Mouse (Mus musculus) heart, postnatal 0 days (tissue): ENCODE results near the gene Kdm2b. TPM values are rescaled to one million over a fixed set of nuclear protein-coding genes. Genes with fewer than 3 reads are reported as not detected.

Source experiments
- ATAC-seq: fragments of 200-750 bp; cut with Nextera tagmentation; 2 replicates; pipeline ENCODE4 v1.8.0; 2017; ENCODE audit warnings: low read depth, moderate number of reproducible peaks, moderate library complexity; ENCODE audit not compliant: insufficient read depth
- DNase-seq: peaks from one replicate; pipeline ENCODE4 v3.0.0-alpha.2; 2016; ENCODE audit warnings: low spot score
- H3K27ac ChIP-seq: fragments of 300-500 bp; sonication (generic); 2 replicates; pipeline ENCODE4 v1.5.1; 2014; ENCODE audit warnings: low read depth, mild to moderate bottlenecking
- H3K27me3 ChIP-seq: fragments of 300-500 bp; sonication (generic); 2 replicates; pipeline ENCODE4 v1.6.1; 2014; ENCODE audit warnings: low read length, mixed read lengths; ENCODE audit not compliant: control insufficient read depth, insufficient read depth
- H3K36me3 ChIP-seq: fragments of 300-500 bp; sonication (generic); replicated peaks from 2 replicates; pipeline ENCODE4 v1.6.1; 2014; ENCODE audit warnings: low read length, mixed read lengths; ENCODE audit not compliant: control insufficient read depth, insufficient read depth
- H3K4me1 ChIP-seq: fragments of 300-500 bp; sonication (generic); 2 replicates; pipeline ENCODE4 v1.6.1; 2014; ENCODE audit warnings: antibody characterized with exemption; ENCODE audit not compliant: control insufficient read depth, insufficient read depth
- H3K4me2 ChIP-seq: fragments of 300-500 bp; sonication (generic); 2 replicates; pipeline ENCODE4 v1.6.1; 2014; ENCODE audit warnings: low read depth, mild to moderate bottlenecking, low read length, moderate library complexity
- H3K4me3 ChIP-seq: fragments of 300-500 bp; sonication (generic); 2 replicates; pipeline ENCODE4 v1.5.1; 2014; ENCODE audit warnings: low read depth, low read length
- H3K9ac ChIP-seq: fragments of 300-500 bp; sonication (generic); replicated peaks from 2 replicates; pipeline ENCODE4 v1.6.1; 2014; ENCODE audit warnings: low read depth, low read length, mixed read lengths
- H3K9me3 ChIP-seq: fragments of 300-500 bp; sonication (generic); replicated peaks from 2 replicates; pipeline ENCODE4 v1.6.1; 2016; ENCODE audit warnings: low read length; ENCODE audit not compliant: control insufficient read depth
- CTCF ChIP-seq: IDR thresholded peaks from 2 replicates; pipeline ENCODE4 v1.5.1; 2016; ENCODE audit warnings: antibody characterized with exemption, control low read depth, low read depth
- EP300 ChIP-seq: IDR thresholded peaks from 2 replicates; pipeline ENCODE4 v1.6.1; 2016; ENCODE audit warnings: antibody characterized with exemption, low read depth
- WGBS: fragments of 180-500 bp; shearing (Covaris S2); extraction: QIAGEN DNeasy Blood & Tissue Kit; methylation state at CpG from one replicate; pipeline ENCODE4 v1.1.7; 2014; 5-methylcytosine and 5-hydroxymethylcytosine counted together
- polyA plus RNA-seq: library from polyadenylated mRNA; unstranded; fragments of >200 nt; fragmentation: Nextera tagmentation; extraction: Ambion mirVana; gene quantifications from 2 replicates; pipeline ENCODE4 v1.2.1, GENCODE M21; 2015
- total RNA-seq: library from RNA; depleted of rRNA; stranded (reverse); fragments of >200 nt; gene quantifications from 2 replicates; pipeline ENCODE4 v1.2.3, GENCODE M21; 2014; ENCODE audit warnings: low replicate concordance

Gene Kdm2b
- total and polyA plus RNA-seq, 2 experiments from 2014 or later: 14.7 to 29.3 TPM

GRCm38 (mm10) chr5:122872626-122873025, 117.0 kb downstream of the Kdm2b start:
- H3K27ac ChIP-seq: no peak overlapping the region
- no peak overlapping the region for H3K4me3 ChIP-seq
- H3K27me3 ChIP-seq: no peaks in the 10 kb centered on the region
- no peak for TF ChIP-seq CTCF
- no peak for TF ChIP-seq EP300
- 94% methylated on average over 3 of the region's 3 CpGs for WGBS
- H3K36me3 ChIP-seq: peaks cover 68% of the 10 kb centered on the region
- H3K9ac ChIP-seq: no peak overlapping the region
- no peaks in the 10 kb centered on the region for H3K9me3 ChIP-seq
- ATAC-seq (no peak), DNase-seq (no peak)
- H3K4me1 ChIP-seq: no peaks in the 10 kb centered on the region
- H3K4me2 ChIP-seq: no peak overlapping the region

- H3K36me3 ChIP-seq: peaks cover 54% of the 10 kb centered on the region
- no peaks in the 10 kb centered on the region for H3K4me1 ChIP-seq
- 88% methylated on average over 2 of the region's 2 CpGs for WGBS
- H3K4me2 ChIP-seq: no peak overlapping the region
- ATAC-seq (no peak), DNase-seq (no peak)
- H3K4me3 ChIP-seq: no peak overlapping the region
- H3K27ac ChIP-seq: no peak overlapping the region
- no peaks in the 10 kb centered on the region for H3K27me3 ChIP-seq
- H3K9ac ChIP-seq: no peak overlapping the region
- TF ChIP-seq CTCF (no peak), EP300 (no peak)
- H3K9me3 ChIP-seq: no peaks in the 10 kb centered on the region
Measured at GRCm38 (mm10) chr5:122863053-122863452, 126.6 kb downstream of the Kdm2b start.

- no peak for TF ChIP-seq CTCF
- TF ChIP-seq EP300: no peak
- H3K27me3 ChIP-seq: no peaks in the 10 kb centered on the region
- no peaks in the 10 kb centered on the region for H3K36me3 ChIP-seq
- peaks cover 8% of the 10 kb centered on the region; the same call in 1 of the 2 replicates for H3K4me1 ChIP-seq
- WGBS: 69% methylated on average over 3 of the region's 3 CpGs
- ATAC-seq (no peak), DNase-seq (no peak)
- H3K9ac ChIP-seq: no peak overlapping the region
- H3K27ac ChIP-seq: no peak overlapping the region
- no peak overlapping the region for H3K4me3 ChIP-seq
- no peaks in the 10 kb centered on the region for H3K9me3 ChIP-seq
- no peak overlapping the region for H3K4me2 ChIP-seq
Measured at GRCm38 (mm10) chr5:122855858-122856257, 133.8 kb downstream of the Kdm2b start.

- no peak for ATAC-seq
- Histone ChIP-seq H3K9me3 (no peaks in the 10 kb centered on the region), H3K4me2 (no peak overlapping the region), H3K27ac (no peak overlapping the region), H3K36me3 (no peaks in the 10 kb centered on the region), H3K4me1 (peaks cover 9% of the 10 kb centered on the region; the same call in 1 of the 2 replicates), H3K27me3 (no peaks in the 10 kb centered on the region), H3K4me3 (no peak overlapping the region), H3K9ac (no peak overlapping the region)
- WGBS: 69% methylated on average over 2 of the region's 2 CpGs
- TF ChIP-seq EP300: no peak
- no peak for TF ChIP-seq CTCF
- no peak for DNase-seq
Measured at GRCm38 (mm10) chr5:122852611-122853010, 137.0 kb downstream of the Kdm2b start.

GRCm38 (mm10) chr5:122850319-122851002, 139.2 kb downstream of the Kdm2b start:
- H3K4me3 ChIP-seq: peak overlapping the region; percentile 94
- H3K27me3 ChIP-seq: no peaks in the 10 kb centered on the region
- peak; percentile 24; the same call in 1 of the 2 replicates for TF ChIP-seq EP300
- peak; percentile 33 for TF ChIP-seq CTCF
- ATAC-seq (peak; percentile 81), DNase-seq (peak; percentile 23)
- no peaks in the 10 kb centered on the region for H3K36me3 ChIP-seq
- H3K27ac ChIP-seq: peak overlapping the region; percentile 98
- H3K9ac ChIP-seq: peak overlapping the region; percentile 94
- peak overlapping the region; percentile 96 for H3K4me2 ChIP-seq
- H3K4me1 ChIP-seq: peaks cover 9% of the 10 kb centered on the region; the same call in 1 of the 2 replicates
- WGBS: under 1% methylated on average over 37 of the region's 38 CpGs
- no peaks in the 10 kb centered on the region for H3K9me3 ChIP-seq
